ENCODE assay signal across 30 mouse cellular contexts in the genomic region with DNA sequence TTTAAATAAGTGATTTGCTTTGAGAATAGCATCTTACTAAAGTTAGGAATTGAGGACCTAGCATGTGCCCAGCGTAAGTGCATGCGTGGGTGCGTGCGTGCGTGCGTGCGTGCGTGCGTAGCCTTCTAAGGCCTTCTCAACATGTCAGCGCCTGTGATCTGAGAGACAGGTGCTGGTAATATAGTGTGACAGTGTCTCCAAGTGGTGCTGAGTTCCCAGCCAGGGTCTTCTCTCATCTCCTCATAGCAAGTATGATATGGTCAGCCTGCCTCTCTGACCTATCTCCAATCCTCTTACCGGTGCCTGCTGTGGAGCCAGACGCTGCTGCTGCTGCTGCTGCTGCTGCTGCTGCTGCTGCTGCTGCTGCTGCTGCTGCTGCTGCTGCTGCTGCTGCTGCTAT.
"Had no signal": no experiment of that assay in that cellular context is flagged by ENCODE, and none has a peak within 500 bp of the region (broad histone marks: within the 10 kb centered on the region; RNA-seq: fewer than 3 reads in every experiment).

No protein-coding gene starts in this region.

- H3K4me3 ChIP-seq: limb, embryonic 10.5 days; limb, embryonic 12.5 days; limb, embryonic 13.5 days; limb, embryonic 15.5 days; liver, embryonic 12.5 days; liver, embryonic 13.5 days; liver, embryonic 15.5 days; lung, embryonic 15.5 days; megakaryocyte, embryonic 14.5 days; midbrain, embryonic 10.5 days; midbrain, embryonic 12.5 days; midbrain, embryonic 13.5 days; midbrain, embryonic 15.5 days; myocyte had no signal

- H3K4me1 ChIP-seq: midbrain, embryonic 12.5 days; midbrain, embryonic 15.5 days had no signal

- H3K9me3 ChIP-seq: limb, embryonic 10.5 days; limb, embryonic 12.5 days; limb, embryonic 13.5 days; limb, embryonic 15.5 days; liver, embryonic 12.5 days; liver, embryonic 13.5 days; liver, embryonic 15.5 days; lung, embryonic 15.5 days; megakaryocyte, embryonic 14.5 days; midbrain, embryonic 10.5 days; midbrain, embryonic 12.5 days; midbrain, embryonic 13.5 days; midbrain, embryonic 15.5 days had no signal

- ATAC-seq: liver, embryonic 12.5 days; liver, postnatal 0 days; lung, postnatal 0 days; midbrain, embryonic 13.5 days; midbrain, embryonic 15.5 days; midbrain, embryonic 16.5 days had no signal

- H3K27ac ChIP-seq: limb, embryonic 10.5 days; limb, embryonic 12.5 days; limb, embryonic 13.5 days; limb, embryonic 15.5 days; liver, embryonic 12.5 days; liver, embryonic 13.5 days; liver, embryonic 14.5 days; liver, embryonic 15.5 days; lung, embryonic 15.5 days; macrophage; midbrain, embryonic 10.5 days; midbrain, embryonic 12.5 days; midbrain, embryonic 13.5 days; midbrain, embryonic 15.5 days had no signal

- DNase-seq: left cerebral cortex, postnatal 4 days; liver; liver, embryonic 13.5 days; liver, postnatal 0 days; lung, adult 18-20 months; lung, adult 2 months; lung, embryonic 14.5 days; lung, postnatal 10 days; lung, postnatal 14 days; lung, postnatal 36 days; midbrain, embryonic 14.5 days had no signal

- H3K4me2 ChIP-seq: limb, embryonic 12.5 days; limb, embryonic 13.5 days; limb, embryonic 15.5 days; liver, embryonic 11.5 days; liver, embryonic 12.5 days; liver, embryonic 13.5 days; liver, embryonic 15.5 days; lung, embryonic 14.5 days; lung, embryonic 15.5 days; midbrain, embryonic 11.5 days; midbrain, embryonic 12.5 days; midbrain, embryonic 13.5 days; midbrain, embryonic 15.5 days had no signal

- H3K27me3 ChIP-seq: limb, embryonic 12.5 days; limb, embryonic 13.5 days; limb, embryonic 15.5 days; liver, embryonic 12.5 days; liver, embryonic 13.5 days; liver, embryonic 15.5 days; lung, embryonic 15.5 days; midbrain, embryonic 12.5 days; midbrain, embryonic 13.5 days; midbrain, embryonic 15.5 days had no signal

- H3K36me3 ChIP-seq: lung, embryonic 15.5 days had no signal

- H3K9ac ChIP-seq: limb, embryonic 12.5 days; limb, embryonic 13.5 days; limb, embryonic 15.5 days; liver, embryonic 12.5 days; liver, embryonic 13.5 days; liver, embryonic 14.5 days; liver, embryonic 15.5 days; liver, postnatal 0 days; lung, embryonic 14.5 days; lung, embryonic 15.5 days; midbrain, embryonic 12.5 days; midbrain, embryonic 13.5 days; midbrain, embryonic 15.5 days had no signal
